ENCODE assay signal across 32 mouse cellular contexts in genomic region chr10:62027699-62028098, GRCm38 (mm10). TPM values are rescaled to one million over a fixed set of nuclear protein-coding genes. Genes with fewer than 3 reads are reported as not detected.
DNase-seq lines count a peak whose midpoint lies in the region; ATAC-seq lines count a peak whose summit lies in the region.
"Had no signal": no experiment of that assay in that cellular context is flagged by ENCODE, and none has a peak within 500 bp of the region (broad histone marks: within the 10 kb centered on the region; RNA-seq: fewer than 3 reads in every experiment).

No protein-coding gene starts in this region.

- ATAC-seq in embryonic facial prominence, embryonic 13.5 days (ENCODE audit: insufficient number of reproducible peaks, insufficient read depth, low FRiP score, low TSS enrichment, low read depth) = no peak
- no peak for ATAC-seq in limb, embryonic 11.5 days (ENCODE audit: insufficient number of reproducible peaks, low FRiP score, low TSS enrichment, low read depth)
- ATAC-seq in embryonic facial prominence, embryonic 14.5 days (ENCODE audit: low read depth) = no peak
- no peak for ATAC-seq in neural tube, embryonic 11.5 days (ENCODE audit: insufficient read depth, low FRiP score, low TSS enrichment)
- ATAC-seq in frontal cortex, adult (ENCODE audit: low TSS enrichment) = no peak
- ATAC-seq: forebrain, embryonic 16.5 days; inflammation-experienced regulatory T-cells, adult 6 months; Patski had no signal

- no peak overlapping the region for H3K27ac ChIP-seq in embryonic facial prominence, embryonic 13.5 days
- H3K27ac ChIP-seq in embryonic facial prominence, embryonic 10.5 days (replicated peaks) = no peak overlapping the region
- no peak overlapping the region for H3K27ac ChIP-seq in limb, embryonic 11.5 days (replicated peaks; ENCODE audit: low read depth, low read length)
- H3K27ac ChIP-seq in limb, embryonic 10.5 days = no peak overlapping the region
- no peak overlapping the region for H3K27ac ChIP-seq in embryonic facial prominence, embryonic 14.5 days (replicated peaks; ENCODE audit: low read depth, low read length)
- H3K27ac ChIP-seq in neural tube, embryonic 11.5 days (ENCODE audit: low read depth, low read length) = no peak overlapping the region
- H3K27ac ChIP-seq: heart, adult 2 months; heart, embryonic 13.5 days; hindbrain, embryonic 10.5 days; hindbrain, embryonic 15.5 days; liver, embryonic 14.5 days; neural tube, embryonic 12.5 days; stomach, postnatal 0 days had no signal

- peaks cover 5% of the 10 kb centered on the region; the same call in 1 of the 2 replicates for H3K27me3 ChIP-seq in embryonic facial prominence, embryonic 13.5 days
- H3K27me3 ChIP-seq in embryonic facial prominence, embryonic 10.5 days (replicated peaks; ENCODE audit: low read depth, poor library complexity, severe bottlenecking) = no peaks in the 10 kb centered on the region
- no peaks in the 10 kb centered on the region for H3K27me3 ChIP-seq in limb, embryonic 11.5 days (ENCODE audit: control insufficient read depth, insufficient read depth, low read length)
- no peaks in the 10 kb centered on the region; the same call in 1 of the 2 replicates for H3K27me3 ChIP-seq in limb, embryonic 10.5 days (ENCODE audit: low read depth, poor library complexity, severe bottlenecking)
- H3K27me3 ChIP-seq in embryonic facial prominence, embryonic 14.5 days (replicated peaks; ENCODE audit: control insufficient read depth, insufficient read depth, low read length) = no peaks in the 10 kb centered on the region
- H3K27me3 ChIP-seq in neural tube, embryonic 11.5 days (ENCODE audit: control insufficient read depth, insufficient read depth, low read length) = no peaks in the 10 kb centered on the region
- H3K27me3 ChIP-seq: hindbrain, embryonic 15.5 days; neural tube, embryonic 12.5 days had no signal

- peaks cover 22% of the 10 kb centered on the region for H3K4me1 ChIP-seq in embryonic facial prominence, embryonic 13.5 days
- H3K4me1 ChIP-seq in embryonic facial prominence, embryonic 10.5 days = peaks cover 29% of the 10 kb centered on the region
- peaks cover 4% of the 10 kb centered on the region; the same call in 1 of the 2 replicates for H3K4me1 ChIP-seq in limb, embryonic 11.5 days (ENCODE audit: control insufficient read depth, insufficient read depth, low read length)
- H3K4me1 ChIP-seq in limb, embryonic 10.5 days = peaks cover 16% of the 10 kb centered on the region
- peaks cover 18% of the 10 kb centered on the region for H3K4me1 ChIP-seq in embryonic facial prominence, embryonic 14.5 days (ENCODE audit: control insufficient read depth, insufficient read depth, low read length)
- no peaks in the 10 kb centered on the region; the same call in 1 of the 2 replicates for H3K4me1 ChIP-seq in neural tube, embryonic 11.5 days (ENCODE audit: control insufficient read depth, insufficient read depth, low read length)
- H3K4me1 ChIP-seq: hindbrain, embryonic 15.5 days had no signal

- H3K4me2 ChIP-seq in embryonic facial prominence, embryonic 13.5 days = 0 out of 2 replicates have a peak overlapping the region, but pooled peaks have one; percentile 1
- no peak overlapping the region for H3K4me2 ChIP-seq in limb, embryonic 11.5 days (ENCODE audit: low read depth, severe bottlenecking)
- no peak overlapping the region for H3K4me2 ChIP-seq in embryonic facial prominence, embryonic 14.5 days (ENCODE audit: low read depth, low read length)
- H3K4me2 ChIP-seq in neural tube, embryonic 11.5 days (ENCODE audit: low read depth) = no peak overlapping the region
- H3K4me2 ChIP-seq: heart, embryonic 13.5 days; hindbrain, embryonic 15.5 days; neural tube, embryonic 12.5 days had no signal

- H3K9ac ChIP-seq in embryonic facial prominence, embryonic 13.5 days = no peak overlapping the region
- no peak overlapping the region for H3K9ac ChIP-seq in limb, embryonic 11.5 days (ENCODE audit: low read length)
- no peak overlapping the region for H3K9ac ChIP-seq in embryonic facial prominence, embryonic 14.5 days (ENCODE audit: low read depth, low read length)
- H3K9ac ChIP-seq in neural tube, embryonic 11.5 days (ENCODE audit: low read length) = no peak overlapping the region
- H3K9ac ChIP-seq: heart, embryonic 13.5 days; hindbrain, embryonic 15.5 days; liver, embryonic 14.5 days; neural tube, embryonic 12.5 days had no signal

- DNase-seq in embryonic facial prominence, embryonic 10.5 days (ENCODE audit: low spot score) = no peak
- DNase-seq in limb, embryonic 11.5 days (ENCODE audit: low spot score) = peak; percentile 25
- DNase-seq in limb, embryonic 10.5 days (ENCODE audit: low spot score) = no peak
- DNase-seq in embryonic facial prominence, embryonic 14.5 days (ENCODE audit: low spot score) = peak; percentile 43
- peak; percentile 37 for DNase-seq in neural tube, embryonic 11.5 days (ENCODE audit: low spot score)
- no peak for DNase-seq in right cerebral cortex, postnatal 36 days (ENCODE audit: low spot score in 2 of 2)
- DNase-seq: adrenal gland, postnatal 10 days; cerebellum, adult 11 months; cerebellum, adult 9-10 months; cerebellum, postnatal 36 days; heart, adult 2 months; heart, postnatal 10 days; kidney, adult 18-20 months; left cerebral cortex, postnatal 4 days; liver; lung, adult 2 months; lung, postnatal 10 days; right cerebral cortex, postnatal 4 days; thymus, adult 18-20 months; thymus, postnatal 36 days had no signal

- no peaks in the 10 kb centered on the region for H3K36me3 ChIP-seq in embryonic facial prominence, embryonic 13.5 days
- H3K36me3 ChIP-seq in embryonic facial prominence, embryonic 10.5 days (replicated peaks) = no peaks in the 10 kb centered on the region
- H3K36me3 ChIP-seq in limb, embryonic 11.5 days (ENCODE audit: control insufficient read depth, insufficient read depth, low read length) = no peaks in the 10 kb centered on the region
- no peaks in the 10 kb centered on the region for H3K36me3 ChIP-seq in limb, embryonic 10.5 days
- H3K36me3 ChIP-seq in embryonic facial prominence, embryonic 14.5 days (ENCODE audit: control insufficient read depth, insufficient read depth, low read length) = no peaks in the 10 kb centered on the region
- H3K36me3 ChIP-seq in neural tube, embryonic 11.5 days (ENCODE audit: control insufficient read depth, insufficient read depth, low read length) = no peaks in the 10 kb centered on the region
- H3K36me3 ChIP-seq: heart, embryonic 13.5 days; hindbrain, embryonic 10.5 days; hindbrain, embryonic 15.5 days; neural tube, embryonic 12.5 days had no signal

- no peaks in the 10 kb centered on the region for H3K9me3 ChIP-seq in embryonic facial prominence, embryonic 13.5 days
- H3K9me3 ChIP-seq in embryonic facial prominence, embryonic 10.5 days = no peaks in the 10 kb centered on the region
- no peaks in the 10 kb centered on the region for H3K9me3 ChIP-seq in limb, embryonic 11.5 days (ENCODE audit: control insufficient read depth, low read length)
- no peaks in the 10 kb centered on the region for H3K9me3 ChIP-seq in limb, embryonic 10.5 days (replicated peaks)
- no peaks in the 10 kb centered on the region for H3K9me3 ChIP-seq in embryonic facial prominence, embryonic 14.5 days (ENCODE audit: control insufficient read depth, low read length)
- no peaks in the 10 kb centered on the region for H3K9me3 ChIP-seq in neural tube, embryonic 11.5 days (ENCODE audit: control insufficient read depth, low read length)
- H3K9me3 ChIP-seq: hindbrain, embryonic 15.5 days had no signal

- no peak overlapping the region for H3K4me3 ChIP-seq in embryonic facial prominence, embryonic 13.5 days
- no peak overlapping the region for H3K4me3 ChIP-seq in embryonic facial prominence, embryonic 10.5 days
- no peak overlapping the region for H3K4me3 ChIP-seq in limb, embryonic 11.5 days (ENCODE audit: low read depth, low read length)
- H3K4me3 ChIP-seq in limb, embryonic 10.5 days = no peak overlapping the region
- no peak overlapping the region for H3K4me3 ChIP-seq in embryonic facial prominence, embryonic 14.5 days (ENCODE audit: low read depth, low read length)
- no peak overlapping the region for H3K4me3 ChIP-seq in neural tube, embryonic 11.5 days (ENCODE audit: low read depth, low read length)
- H3K4me3 ChIP-seq: erythroblast, embryonic 14.5 days; heart, adult 2 months; heart, embryonic 13.5 days; hindbrain, embryonic 10.5 days; hindbrain, embryonic 15.5 days; neural tube, embryonic 12.5 days had no signal

- WGBS in embryonic facial prominence, embryonic 13.5 days = 31% methylated on average over 12 of the region's 12 CpGs
- WGBS in embryonic facial prominence, embryonic 10.5 days = 73% methylated on average over 12 of the region's 12 CpGs
- 55% methylated on average over 12 of the region's 12 CpGs for WGBS in limb, embryonic 11.5 days
- 66% methylated on average over 12 of the region's 12 CpGs for WGBS in limb, embryonic 10.5 days
- WGBS in embryonic facial prominence, embryonic 14.5 days = 37% methylated on average over 12 of the region's 12 CpGs
- WGBS in neural tube, embryonic 11.5 days = 43% methylated on average over 12 of the region's 12 CpGs

RNA-seq across cellular contexts. Expression of gene Col13a1, which starts 48.8 kb away (rescaled TPM):
- polyA plus RNA-seq in embryonic facial prominence, embryonic 13.5 days (2015; fragmentation: Nextera tagmentation; extraction: Ambion mirVana) = 6.4 and 11.4 TPM in 2 replicates
- polyA plus RNA-seq in embryonic facial prominence, embryonic 10.5 days (2016; fragmentation: Nextera tagmentation; extraction: Ambion mirVana) = 6.0 and 6.1 TPM in 2 replicates
- polyA plus RNA-seq in limb, embryonic 11.5 days (2014; fragmentation: Nextera tagmentation; extraction: Ambion mirVana) = 1.0 and 1.3 TPM in 2 replicates
- 2.7 and 2.9 TPM in 2 replicates for polyA plus RNA-seq in limb, embryonic 10.5 days (2016; fragmentation: Nextera tagmentation; extraction: Ambion mirVana)
- 7.5 and 8.7 TPM in 2 replicates for polyA plus RNA-seq in embryonic facial prominence, embryonic 14.5 days (2014; fragmentation: Nextera tagmentation; extraction: Ambion mirVana)
- 1.6 and 2.4 TPM in 2 replicates for polyA plus RNA-seq in neural tube, embryonic 11.5 days (2014; fragmentation: Nextera tagmentation; extraction: Ambion mirVana)
- polyA plus RNA-seq: inflammation-experienced regulatory T-cells, adult 6 months; Patski had no signal

Comparison
In these comparisons a context has a peak if more than half of its experiments do, and no peak if none do; other contexts are left out.
1. DNase-seq: peak in limb, embryonic 11.5 days (single experiment), embryonic facial prominence, embryonic 14.5 days (single experiment) and neural tube, embryonic 11.5 days (single experiment); none in embryonic facial prominence, embryonic 10.5 days (single experiment), limb, embryonic 10.5 days (single experiment) and right cerebral cortex, postnatal 36 days (0 of 2).